Mouse (Mus musculus) CD8-positive naive resting alpha-beta T cell, adult 2 months (primary cell): Measurements from ENCODE around the gene Cryaa.

ENCODE experiments used
- DNase-seq, 2 experiments: peaks; one replicate each; pipeline ENCODE4 v3.0.0; 2022; ENCODE audit warnings: low read depth in 2 of 2, low spot score in 2 of 2

Cryaa gene

DNA sequence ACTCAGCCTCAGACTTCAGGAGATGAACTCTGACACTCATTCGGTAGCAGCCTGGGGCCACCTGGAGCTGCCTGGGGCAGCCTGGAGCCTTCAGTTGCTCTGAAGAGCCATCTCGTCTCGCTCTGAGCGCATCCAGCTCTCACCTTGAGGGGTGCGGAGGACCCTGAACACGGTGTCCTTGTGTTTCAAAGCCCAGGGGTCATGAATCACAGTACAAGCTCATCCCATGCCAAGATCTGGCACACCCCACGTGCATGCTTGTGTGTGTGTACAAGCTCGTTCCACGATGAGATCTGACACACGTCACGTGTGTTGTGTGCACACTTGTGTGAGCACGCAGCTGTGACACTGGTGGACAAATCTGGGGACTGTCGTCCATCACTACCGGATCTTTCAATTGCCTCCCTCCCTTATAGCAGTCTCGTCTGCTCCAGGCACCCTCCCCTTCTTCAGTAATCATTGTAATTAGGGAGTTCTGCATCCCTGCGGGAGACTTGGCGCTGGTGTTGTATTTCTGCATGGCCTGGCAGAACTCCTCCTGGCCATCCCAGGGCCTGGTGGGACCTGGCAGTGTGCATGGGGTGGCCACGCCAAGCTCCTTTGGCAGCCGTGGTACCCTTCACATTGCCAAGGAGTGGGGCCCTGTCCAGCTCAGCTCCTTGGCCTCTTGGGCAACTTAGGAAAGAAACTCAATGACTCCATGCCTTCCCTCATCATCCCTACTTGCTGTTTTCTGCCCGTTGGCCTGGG lies 27.8 kb downstream of the Cryaa start:
- no peak for DNase-seq

DNA sequence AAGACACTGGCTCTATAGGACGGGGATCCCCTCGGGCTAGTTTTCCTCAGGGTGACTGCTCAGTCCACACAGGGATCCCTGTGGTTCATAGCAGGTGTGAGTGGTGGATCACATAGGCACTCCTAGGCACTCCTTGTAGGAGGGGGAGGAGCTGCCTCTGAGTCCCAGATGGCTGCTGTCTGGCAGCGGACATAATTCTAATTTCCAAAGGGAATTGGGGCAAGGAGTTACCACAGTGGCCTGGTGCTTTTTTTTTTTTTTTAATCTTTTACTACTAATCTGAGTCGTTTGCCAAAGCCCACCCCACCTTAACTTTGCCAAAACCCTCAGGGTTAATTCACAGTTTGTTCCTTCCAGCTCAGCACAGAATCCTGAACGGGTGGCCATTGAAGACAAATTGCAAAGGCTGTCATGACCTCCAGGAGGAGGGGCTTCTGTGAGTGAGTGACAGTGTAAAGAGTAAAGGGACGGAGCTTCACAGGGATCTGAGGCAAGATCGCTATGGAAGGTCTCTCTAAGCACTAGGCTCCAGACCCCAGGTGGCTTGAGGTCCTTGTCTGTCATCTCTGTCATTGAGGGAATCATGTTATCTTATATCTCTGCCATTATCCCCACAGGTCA lies 31.6 kb downstream of the Cryaa start:
- no peak for DNase-seq

DNA sequence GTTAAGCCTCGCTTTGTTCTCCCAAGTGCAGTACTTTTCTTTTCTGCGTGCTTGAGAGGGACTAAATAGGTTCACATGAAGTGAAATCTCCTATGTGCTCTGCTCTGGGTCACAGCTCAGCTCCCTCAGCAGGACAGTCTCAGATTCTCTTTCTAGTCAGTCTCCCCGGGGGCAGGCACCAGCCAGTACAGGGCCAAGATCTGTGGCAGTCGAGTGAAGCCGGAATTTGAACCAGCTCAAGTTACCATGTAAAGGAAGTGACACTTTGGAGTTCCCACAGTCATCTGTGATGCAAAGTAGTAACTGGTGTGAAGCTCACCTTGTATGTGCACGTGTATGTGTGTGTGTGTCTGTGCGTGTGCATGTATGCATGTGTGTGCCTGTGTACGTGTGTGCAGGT lies 32.8 kb downstream of the Cryaa start:
- DNase-seq: no peak

DNA sequence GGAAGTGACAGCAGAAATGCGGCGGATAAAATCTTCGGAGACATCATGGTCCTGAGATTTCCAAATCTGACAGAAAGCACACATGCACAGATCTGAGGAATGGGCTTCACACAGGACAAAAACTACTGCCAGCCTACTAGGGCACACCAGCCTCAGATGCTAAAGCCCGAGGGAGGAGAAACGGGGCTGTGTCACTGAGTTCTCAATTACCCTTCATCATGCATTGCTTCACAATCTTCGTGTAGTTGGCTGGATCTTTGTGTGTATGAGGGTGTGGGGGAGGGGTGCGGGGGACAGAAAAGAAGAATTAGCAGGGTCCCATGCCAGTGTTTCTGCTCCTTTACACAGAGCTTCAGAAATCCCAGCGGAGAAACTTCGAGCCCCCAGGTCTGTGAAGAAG lies 36.1 kb downstream of the Cryaa start:
- no peak for DNase-seq

GRCm38 (mm10) chr17:31714125-31714524 lies 36.5 kb downstream of the Cryaa start:
- DNase-seq: no peak

DNA sequence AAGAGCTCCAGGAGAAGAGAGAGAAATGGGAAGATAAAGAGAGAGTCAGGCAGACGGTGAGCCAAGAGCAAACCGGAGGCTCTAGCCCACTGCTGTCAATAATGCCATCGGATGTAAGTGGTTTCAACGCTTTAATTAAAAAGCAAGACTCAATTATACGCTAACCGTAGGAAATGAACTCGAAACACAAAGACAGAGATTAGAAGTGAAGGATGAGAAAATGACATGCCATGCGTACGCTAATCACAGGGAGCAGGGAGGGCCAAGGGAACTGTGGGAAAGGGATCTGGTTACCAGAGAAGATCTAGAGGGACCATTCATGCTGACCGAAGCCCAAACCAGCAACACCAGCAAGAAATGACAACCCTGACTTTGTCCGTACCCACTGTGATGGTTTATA lies 37.4 kb downstream of the Cryaa start:
- no peak for DNase-seq

GRCm38 (mm10) chr17:31721637-31722036 lies 44.0 kb downstream of the Cryaa start:
- DNase-seq: no peak

DNA sequence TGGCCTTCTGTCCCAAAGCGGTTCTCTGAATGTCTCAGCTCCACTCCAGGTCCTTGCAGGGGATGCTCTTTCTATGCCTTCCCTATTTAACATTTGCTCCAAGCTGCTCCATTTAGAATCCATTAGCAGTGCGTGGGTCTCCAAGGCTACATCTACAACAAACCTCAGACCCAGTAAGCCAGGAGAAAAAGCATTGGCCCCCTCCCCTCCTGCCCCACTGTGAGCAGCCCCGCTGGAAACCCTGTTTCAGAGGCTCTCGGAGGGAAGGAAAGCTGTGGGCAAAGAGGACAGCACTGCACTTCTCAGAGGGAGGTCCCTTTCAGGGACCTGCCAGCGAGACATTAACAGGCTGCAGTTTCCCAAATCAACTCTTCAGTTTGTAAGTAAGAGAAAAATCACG lies 47.8 kb downstream of the Cryaa start:
- no peak for DNase-seq

DNA sequence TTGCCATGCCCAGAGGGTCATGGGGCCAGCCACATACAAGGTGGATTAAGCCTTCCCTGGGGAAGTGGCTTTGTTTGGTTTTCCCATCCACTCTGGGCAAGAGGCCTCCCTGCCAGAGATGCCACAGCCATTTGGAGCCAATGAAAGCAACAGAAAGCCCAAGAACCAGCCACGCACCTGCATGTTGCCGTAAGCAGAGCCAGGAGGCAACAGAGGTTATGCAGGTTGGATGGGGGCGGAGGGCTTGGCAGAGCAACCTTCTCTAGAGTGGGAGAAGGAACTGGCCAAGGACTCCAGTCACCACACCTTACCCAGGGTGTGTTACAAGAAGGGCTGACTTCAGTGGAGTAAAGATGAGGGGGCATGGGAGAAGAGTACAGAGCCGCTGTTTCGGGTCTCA lies 48.6 kb downstream of the Cryaa start:
- no peak for DNase-seq

DNA sequence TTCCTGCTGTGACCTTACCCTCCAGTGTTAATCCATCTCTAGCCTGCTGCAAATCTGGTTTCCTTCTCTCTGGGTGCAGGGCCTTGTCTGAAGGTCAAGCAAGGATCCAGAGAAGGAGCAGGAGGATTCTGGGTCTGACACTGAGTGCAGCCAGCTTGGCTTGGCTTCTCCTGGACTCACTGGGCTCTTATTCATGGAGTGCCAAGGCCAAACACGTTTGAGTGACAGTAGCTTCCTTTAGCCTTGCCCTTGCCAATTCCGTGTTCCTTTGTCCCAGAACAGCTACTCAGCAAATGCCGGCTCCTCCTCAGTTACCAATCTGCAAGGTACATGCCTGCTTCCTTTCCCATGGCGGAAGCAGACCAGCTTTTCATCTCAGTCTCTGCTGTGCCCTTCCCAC lies 49.6 kb downstream of the Cryaa start:
- no peak for DNase-seq

DNA sequence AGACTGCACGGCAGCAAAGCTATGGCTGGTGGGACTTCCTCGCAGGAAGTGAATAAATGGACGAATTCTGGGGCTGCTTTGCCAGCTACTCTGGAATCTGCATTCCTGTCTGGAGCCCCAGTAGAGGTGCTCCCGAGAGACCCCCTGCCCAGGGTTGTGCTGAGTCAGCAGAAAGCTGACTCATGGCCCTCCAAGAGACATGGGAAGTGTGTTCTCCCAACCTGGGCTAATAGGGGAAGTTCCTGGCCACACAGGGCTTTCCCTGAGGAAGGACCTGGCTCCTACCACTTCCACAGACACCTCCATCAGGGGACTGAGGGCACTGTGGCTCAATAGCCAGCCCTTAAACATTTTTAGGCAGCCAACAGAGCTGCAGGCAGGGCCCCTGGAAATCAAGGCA lies 50.4 kb downstream of the Cryaa start:
- no peak for DNase-seq

- DNase-seq: no peak
These were observed 51.4 kb downstream of the Cryaa start for GRCm38 (mm10) chr17:31728968-31729501.

DNA sequence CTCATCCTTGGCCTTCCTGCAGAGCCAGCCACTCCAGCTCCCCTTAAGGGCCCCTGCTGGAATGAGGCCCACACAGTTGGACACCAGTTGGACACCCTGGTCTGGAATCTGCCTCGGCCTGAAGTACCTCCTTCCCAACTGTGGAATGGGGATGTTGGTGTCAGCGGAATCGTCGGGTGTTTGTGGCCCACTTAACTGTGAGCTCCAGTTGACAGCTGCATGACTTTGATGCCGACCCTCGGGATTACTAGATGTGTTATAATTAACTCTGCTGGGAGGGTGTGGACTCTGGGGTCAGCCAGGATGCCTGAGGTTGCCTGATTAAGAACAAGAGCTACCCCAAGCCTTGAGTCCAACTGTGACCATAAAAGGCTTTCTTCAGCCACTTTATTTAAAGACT lies 53.4 kb downstream of the Cryaa start:
- DNase-seq: no peak
